In the genomic region with DNA sequence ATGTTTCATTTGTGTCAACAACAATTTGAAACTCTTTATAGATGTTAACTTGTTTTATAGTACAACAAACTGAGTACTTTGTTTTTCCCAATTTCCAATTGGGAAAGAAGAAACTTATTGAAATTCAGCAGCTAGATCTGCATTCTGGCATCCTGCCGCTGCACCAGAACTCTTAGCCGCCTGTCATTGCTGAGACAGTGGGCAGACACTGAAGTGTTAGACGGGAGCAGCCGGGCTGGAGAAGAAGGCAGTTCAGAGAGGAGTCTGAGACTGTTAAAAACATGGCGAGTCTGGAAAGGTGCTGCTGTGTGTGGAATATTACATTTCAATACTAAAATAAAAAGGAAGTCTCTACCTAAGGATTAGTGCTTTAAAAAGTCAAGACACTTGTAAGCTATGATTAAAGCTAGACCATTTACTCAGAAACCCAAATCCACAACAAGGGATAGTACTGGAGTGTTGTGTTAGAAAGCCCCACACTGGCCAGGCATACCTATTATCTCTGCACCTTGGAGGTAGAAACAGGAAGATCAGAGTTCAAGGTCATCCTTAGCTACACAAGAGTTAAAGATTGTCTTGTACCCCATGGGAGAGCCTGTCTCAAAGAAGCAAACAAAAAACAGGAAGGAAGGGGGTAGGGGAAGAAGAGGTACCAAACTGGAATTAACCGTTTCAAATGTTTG, we compare ENCODE assay signal across 11 mouse cellular contexts. TPM values are rescaled to one million over a fixed set of nuclear protein-coding genes. Genes with fewer than 3 reads are reported as not detected.
A peak's percentile ranks its signal among the peaks of the same experiment; 100 is the strongest.
DNase-seq lines count a peak whose midpoint lies in the region; ATAC-seq and TF ChIP-seq lines count a peak whose summit lies in the region.
"Had no signal": no experiment of that assay in that cellular context is flagged by ENCODE, and none has a peak within 500 bp of the region (broad histone marks: within the 10 kb centered on the region; RNA-seq: fewer than 3 reads in every experiment).

No protein-coding gene starts in this region.

- H3K36me3 ChIP-seq in forebrain, embryonic 15.5 days = no peaks in the 10 kb centered on the region; the same call in 1 of the 2 replicates
- no peaks in the 10 kb centered on the region for H3K36me3 ChIP-seq in forebrain, embryonic 10.5 days (replicated peaks)
- no peaks in the 10 kb centered on the region for H3K36me3 ChIP-seq in midbrain, embryonic 14.5 days (ENCODE audit: control insufficient read depth, insufficient read depth, low read length)
- no peaks in the 10 kb centered on the region for H3K36me3 ChIP-seq in midbrain, embryonic 11.5 days (ENCODE audit: control insufficient read depth, insufficient read depth, low read length)
- H3K36me3 ChIP-seq in stomach, postnatal 0 days (ENCODE audit: control insufficient read depth, insufficient read depth, low read length) = no peaks in the 10 kb centered on the region
- H3K36me3 ChIP-seq: kidney, embryonic 15.5 days had no signal

- H3K4me3 ChIP-seq in forebrain, embryonic 15.5 days = no peak overlapping the region
- no peak overlapping the region for H3K4me3 ChIP-seq in forebrain, embryonic 10.5 days
- no peak overlapping the region for H3K4me3 ChIP-seq in midbrain, embryonic 14.5 days (replicated peaks; ENCODE audit: low read depth, low read length)
- H3K4me3 ChIP-seq in midbrain, embryonic 11.5 days (ENCODE audit: low read depth, low read length) = no peak overlapping the region
- no peak overlapping the region for H3K4me3 ChIP-seq in stomach, postnatal 0 days (ENCODE audit: low read depth, low read length)
- H3K4me3 ChIP-seq: embryonic facial prominence, embryonic 10.5 days; kidney, embryonic 15.5 days had no signal

- 38% methylated on average over 6 of the region's 6 CpGs for WGBS in forebrain, embryonic 15.5 days
- 90% methylated on average over 6 of the region's 6 CpGs for WGBS in forebrain, embryonic 10.5 days
- WGBS in midbrain, embryonic 14.5 days = 66% methylated on average over 6 of the region's 6 CpGs
- 78% methylated on average over 6 of the region's 6 CpGs for WGBS in midbrain, embryonic 11.5 days
- WGBS in stomach, postnatal 0 days = 70% methylated on average over 6 of the region's 6 CpGs

- H3K27me3 ChIP-seq in forebrain, embryonic 15.5 days = no peaks in the 10 kb centered on the region
- no peaks in the 10 kb centered on the region for H3K27me3 ChIP-seq in forebrain, embryonic 10.5 days (ENCODE audit: poor library complexity, severe bottlenecking)
- H3K27me3 ChIP-seq in midbrain, embryonic 14.5 days (ENCODE audit: control insufficient read depth, insufficient read depth, low read length) = no peaks in the 10 kb centered on the region
- H3K27me3 ChIP-seq in midbrain, embryonic 11.5 days (ENCODE audit: control insufficient read depth, insufficient read depth, low read length) = no peaks in the 10 kb centered on the region
- H3K27me3 ChIP-seq in stomach, postnatal 0 days (ENCODE audit: control insufficient read depth, insufficient read depth, low read length) = no peaks in the 10 kb centered on the region
- H3K27me3 ChIP-seq: kidney, embryonic 15.5 days had no signal

- peak overlapping the region; percentile 86 for H3K27ac ChIP-seq in forebrain, embryonic 15.5 days (replicated peaks)
- no peak overlapping the region for H3K27ac ChIP-seq in forebrain, embryonic 10.5 days
- H3K27ac ChIP-seq in midbrain, embryonic 14.5 days (replicated peaks; ENCODE audit: low read depth, low read length) = no peak overlapping the region
- no peak overlapping the region for H3K27ac ChIP-seq in midbrain, embryonic 11.5 days (ENCODE audit: low read depth, low read length)
- no peak overlapping the region for H3K27ac ChIP-seq in stomach, postnatal 0 days (replicated peaks)
- H3K27ac ChIP-seq: embryonic facial prominence, embryonic 10.5 days; kidney, embryonic 15.5 days; liver, embryonic 14.5 days had no signal

- no peaks in the 10 kb centered on the region for H3K9me3 ChIP-seq in forebrain, embryonic 15.5 days
- no peaks in the 10 kb centered on the region for H3K9me3 ChIP-seq in forebrain, embryonic 10.5 days
- no peaks in the 10 kb centered on the region for H3K9me3 ChIP-seq in midbrain, embryonic 14.5 days (ENCODE audit: control insufficient read depth, low read length)
- H3K9me3 ChIP-seq in midbrain, embryonic 11.5 days (ENCODE audit: control insufficient read depth, low read length) = no peaks in the 10 kb centered on the region
- no peaks in the 10 kb centered on the region for H3K9me3 ChIP-seq in stomach, postnatal 0 days (ENCODE audit: control insufficient read depth, low read length)
- H3K9me3 ChIP-seq: embryonic facial prominence, embryonic 10.5 days; kidney, embryonic 15.5 days had no signal

- no peak overlapping the region for H3K9ac ChIP-seq in forebrain, embryonic 15.5 days (replicated peaks)
- no peak overlapping the region for H3K9ac ChIP-seq in midbrain, embryonic 14.5 days (replicated peaks; ENCODE audit: low read length)
- no peak overlapping the region for H3K9ac ChIP-seq in midbrain, embryonic 11.5 days (ENCODE audit: low read length)
- no peak overlapping the region for H3K9ac ChIP-seq in stomach, postnatal 0 days (ENCODE audit: low read length)
- H3K9ac ChIP-seq: kidney, embryonic 15.5 days; liver, embryonic 14.5 days had no signal

- peaks cover 23% of the 10 kb centered on the region for H3K4me1 ChIP-seq in forebrain, embryonic 15.5 days
- peaks cover 17% of the 10 kb centered on the region for H3K4me1 ChIP-seq in forebrain, embryonic 10.5 days
- H3K4me1 ChIP-seq in midbrain, embryonic 14.5 days (ENCODE audit: control insufficient read depth, insufficient read depth, low read length) = peaks cover 9% of the 10 kb centered on the region; the same call in 1 of the 2 replicates
- H3K4me1 ChIP-seq in midbrain, embryonic 11.5 days (ENCODE audit: control insufficient read depth, insufficient read depth, low read length) = peaks cover 8% of the 10 kb centered on the region
- no peaks in the 10 kb centered on the region for H3K4me1 ChIP-seq in stomach, postnatal 0 days (replicated peaks; ENCODE audit: control insufficient read depth, insufficient read depth)

- ATAC-seq in forebrain, embryonic 15.5 days (replicated peaks) = peak; percentile 69; the same call in 1 of the 2 replicates
- ATAC-seq in midbrain, embryonic 14.5 days (ENCODE audit: low FRiP score, low TSS enrichment) = no peak
- no peak for ATAC-seq in midbrain, embryonic 11.5 days (ENCODE audit: low FRiP score)
- ATAC-seq in stomach, postnatal 0 days (ENCODE audit: low FRiP score, low TSS enrichment) = no peak

- no peak overlapping the region for H3K4me2 ChIP-seq in forebrain, embryonic 15.5 days (replicated peaks)
- no peak overlapping the region for H3K4me2 ChIP-seq in midbrain, embryonic 14.5 days (ENCODE audit: low read length)
- H3K4me2 ChIP-seq in midbrain, embryonic 11.5 days = no peak overlapping the region
- no peak overlapping the region for H3K4me2 ChIP-seq in stomach, postnatal 0 days (replicated peaks; ENCODE audit: low read depth)
- H3K4me2 ChIP-seq: kidney, embryonic 15.5 days had no signal

- no peak for TF ChIP-seq EP300 in stomach, postnatal 0 days (optimal IDR thresholded peaks at IDR 0.05)

- no peak for TF ChIP-seq CTCF in stomach, postnatal 0 days (IDR thresholded peaks at IDR 0.05; ENCODE audit: low read depth)

- no peak for DNase-seq in forebrain, embryonic 10.5 days (ENCODE audit: extremely low spot score, low spot score)
- peak; percentile 26 for DNase-seq in midbrain, embryonic 14.5 days
- DNase-seq in midbrain, embryonic 11.5 days (ENCODE audit: low spot score, missing footprints) = no peak
- DNase-seq in layer of hippocampus, postnatal 36 days = peak; percentile 51 to 71
- peak; percentile 72 for DNase-seq in right cerebral cortex, postnatal 4 days
- DNase-seq in gastrocnemius, postnatal 10 days = no peak
- DNase-seq in stomach, postnatal 0 days (ENCODE audit: low spot score) = no peak

RNA-seq across cellular contexts. Expression of a gene that starts 46.3 kb away (rescaled TPM):
- polyA plus RNA-seq in forebrain, embryonic 15.5 days (2015; fragmentation: Nextera tagmentation; extraction: Ambion mirVana) = 3.8 and 4.3 TPM in 2 replicates
- 5.0 and 5.7 TPM in 2 replicates for polyA plus RNA-seq in forebrain, embryonic 10.5 days (2016; fragmentation: Nextera tagmentation; extraction: Ambion mirVana)
- polyA plus RNA-seq in midbrain, embryonic 14.5 days (2014; fragmentation: Nextera tagmentation; extraction: Ambion mirVana) = 3.9 and 4.5 TPM in 2 replicates
- 1.7 and 2.2 TPM in 2 replicates for polyA plus RNA-seq in midbrain, embryonic 11.5 days (2014; fragmentation: Nextera tagmentation; extraction: Ambion mirVana)
- total RNA-seq in layer of hippocampus, postnatal 36 days (2021) = 10 to 100 TPM; 11.5 to 11.8 TPM
- total RNA-seq in gastrocnemius, postnatal 10 days (2021) = 10 to 100 TPM; 14.8 to 19.3 TPM
- 0.71 and 1.2 TPM in 2 replicates for polyA plus RNA-seq in stomach, postnatal 0 days (2015; fragmentation: Nextera tagmentation; extraction: Ambion mirVana)

Comparison
In these comparisons a context has a peak if more than half of its experiments do, and no peak if none do; other contexts are left out.
1. DNase-seq: peak in midbrain, embryonic 14.5 days (single experiment), layer of hippocampus, postnatal 36 days (2 of 2) and right cerebral cortex, postnatal 4 days (single experiment); none in forebrain, embryonic 10.5 days (single experiment), midbrain, embryonic 11.5 days (single experiment), gastrocnemius, postnatal 10 days (single experiment) and stomach, postnatal 0 days (single experiment).